Mouse (Mus musculus): Measurements from ENCODE around the gene Ift43. TPM values are rescaled to one million over a fixed set of nuclear protein-coding genes. Genes with fewer than 3 reads are reported as not detected.

Ift43 gene
- total and polyA plus RNA-seq, 3 experiments = 0.42 to 1.9 TPM; not detected in 1

DNA sequence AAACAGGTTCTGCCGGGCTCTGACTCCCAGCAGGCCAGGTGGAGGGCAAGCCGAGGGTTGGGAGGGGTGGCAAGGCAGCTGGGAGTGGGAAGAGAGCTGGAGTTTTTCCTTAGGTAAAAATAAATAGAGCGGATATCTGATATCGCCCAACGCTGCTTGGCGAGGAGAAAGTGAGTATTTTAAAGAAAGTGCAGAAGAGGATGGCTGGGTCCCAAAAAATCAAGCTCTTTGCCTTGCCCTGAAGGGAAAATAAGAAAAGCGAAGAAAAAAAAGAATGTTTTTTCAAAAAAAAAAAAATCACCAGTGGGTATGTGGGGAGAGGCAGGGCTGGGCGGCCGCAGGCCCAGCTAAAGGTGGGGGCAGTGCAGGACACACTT is 4.2 kb upstream of the Ift43 start:
- H3K4me3 ChIP-seq (ENCODE audit: control insufficient read depth in 1 of 2, insufficient read depth in 1 of 2, low read depth in 2 of 2, low read length in 2 of 2) = peak overlapping the region; percentile 77 to 93
- no peak for DNase-seq (ENCODE audit: low read depth, low spot score)
- H3K36me3 ChIP-seq (ENCODE audit: control insufficient read depth in 1 of 2, insufficient read depth in 2 of 2, low read length in 2 of 2) = 0 out of 4 replicates have a peak, but pooled peaks cover 0 to 2% of the 10 kb centered on the region in 2 experiments
- no peaks in the 10 kb centered on the region for H3K4me1 ChIP-seq (ENCODE audit: control insufficient read depth in 1 of 2, insufficient read depth in 2 of 2, low read length in 2 of 2)
- TF ChIP-seq CHD2 (IDR thresholded peaks at IDR 0.05; ENCODE audit: low read length) (no peak), HCFC1 (IDR thresholded peaks at IDR 0.05; ENCODE audit: low read depth, low read length) (no peak)
- no peaks in the 10 kb centered on the region; a peak in 1 of 4 replicates for H3K27me3 ChIP-seq (ENCODE audit: control insufficient read depth in 1 of 2, insufficient read depth in 2 of 2, low read length in 2 of 2)
- H3K79me2 ChIP-seq (ENCODE audit: control insufficient read depth, insufficient read depth, low read length, poor library complexity) = no peaks in the 10 kb centered on the region; the same call in 1 of the 2 replicates
- H3K27ac ChIP-seq (ENCODE audit: control insufficient read depth, low read depth, low read length) = no peak overlapping the region
- no peaks in the 10 kb centered on the region for H3K9me3 ChIP-seq (replicated peaks; ENCODE audit: insufficient read depth, low read length)
- H3K9ac ChIP-seq (ENCODE audit: control insufficient read depth, low read depth, low read length, poor library complexity, severe bottlenecking) = peak overlapping the region; percentile 78

DNA sequence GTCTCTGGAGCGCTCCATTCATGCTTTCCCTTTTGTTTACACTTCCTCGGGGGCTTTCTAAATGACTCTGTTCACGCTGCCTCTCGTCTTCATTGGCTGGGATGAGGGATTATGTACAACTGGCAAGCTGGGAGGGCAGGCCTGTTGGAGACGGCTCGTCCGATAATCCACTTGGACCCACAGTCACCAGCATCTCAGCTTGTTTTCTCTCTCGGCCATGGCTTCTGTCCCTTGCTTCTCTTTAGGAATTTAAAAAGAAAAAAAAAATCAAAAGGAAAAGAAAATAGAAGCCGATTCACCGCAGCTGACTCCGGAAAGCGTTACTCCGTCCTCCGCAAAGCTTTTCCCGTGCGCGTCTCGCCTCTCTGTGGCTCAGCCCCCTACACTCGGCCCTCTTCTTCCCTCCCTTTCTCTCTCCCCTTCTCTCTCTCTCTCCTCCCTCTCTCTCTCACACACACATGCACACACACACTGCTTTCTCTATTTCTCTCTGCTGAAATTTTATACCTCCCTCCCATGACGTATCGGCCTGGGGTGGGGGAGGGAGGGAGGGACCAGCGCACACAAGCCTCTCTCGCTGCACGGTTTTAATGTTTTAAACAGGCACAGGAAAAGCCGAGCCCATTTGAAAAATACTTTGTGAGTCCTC is 3.7 kb upstream of the Ift43 start, which contains the start of gene Tgfb3:
Gene Tgfb3 (minus strand): TSS at position 489 of the 649 bp plus-strand sequence.
- DNase-seq (ENCODE audit: low read depth, low spot score) = peak; percentile 83
- Histone ChIP-seq H3K36me3 (ENCODE audit: control insufficient read depth in 1 of 2, insufficient read depth in 2 of 2, low read length in 2 of 2) (0 out of 4 replicates have a peak, but pooled peaks cover 0 to 2% of the 10 kb centered on the region in 2 experiments), H3K9ac (ENCODE audit: control insufficient read depth, low read depth, low read length, poor library complexity, severe bottlenecking) (peak within 1 kb of the TSS; percentile 78), H3K27me3 (ENCODE audit: control insufficient read depth in 1 of 2, insufficient read depth in 2 of 2, low read length in 2 of 2) (no peaks in the 10 kb centered on the region; a peak in 1 of 4 replicates), H3K79me2 (ENCODE audit: control insufficient read depth, insufficient read depth, low read length, poor library complexity) (no peaks in the 10 kb centered on the region; the same call in 1 of the 2 replicates), H3K4me1 (ENCODE audit: control insufficient read depth in 1 of 2, insufficient read depth in 2 of 2, low read length in 2 of 2) (no peaks in the 10 kb centered on the region), H3K9me3 (replicated peaks; ENCODE audit: insufficient read depth, low read length) (no peaks in the 10 kb centered on the region), H3K27ac (ENCODE audit: control insufficient read depth, low read depth, low read length) (peak within 1 kb of the TSS; percentile 17), H3K4me3 (ENCODE audit: control insufficient read depth in 1 of 2, insufficient read depth in 1 of 2, low read depth in 2 of 2, low read length in 2 of 2) (peak within 1 kb of the TSS; percentile 77 to 93)
- TF ChIP-seq KAT2A (conservative IDR thresholded peaks at IDR 0.05; ENCODE audit: low read depth, low read length) (no peak), TBP (IDR thresholded peaks at IDR 0.05; ENCODE audit: low read depth, low read length) (0 out of 2 replicates have a peak, but pooled peaks have one; percentile 42), SMC3 (IDR thresholded peaks at IDR 0.05; ENCODE audit: low read depth, low read length) (0 out of 2 replicates have a peak, but pooled peaks have one; percentile 14), CHD2 (IDR thresholded peaks at IDR 0.05; ENCODE audit: low read length) (no peak), BHLHE40 (IDR thresholded peaks at IDR 0.05; ENCODE audit: borderline replicate concordance, low read depth, low read length) (peak; percentile 24; the same call in 1 of the 2 replicates), MXI1 (IDR thresholded peaks at IDR 0.05; ENCODE audit: low read depth, low read length) (0 out of 2 replicates have a peak, but pooled peaks have one; percentile 27), ZNF384 (IDR thresholded peaks at IDR 0.05; ENCODE audit: low read depth, low read length) (no peak), MAZ (IDR thresholded peaks at IDR 0.05; ENCODE audit: low read depth, low read length) (0 out of 2 replicates have a peak, but pooled peaks have one; percentile 81)

GRCm38 (mm10) chr12:86079202-86079667 is 3.1 kb upstream of the Ift43 start:
- peak; percentile 87 for DNase-seq (ENCODE audit: low read depth, low spot score)
- peak overlapping the region; percentile 77 to 93 for H3K4me3 ChIP-seq (ENCODE audit: control insufficient read depth in 1 of 2, insufficient read depth in 1 of 2, low read depth in 2 of 2, low read length in 2 of 2)
- no peaks in the 10 kb centered on the region; the same call in 1 of the 2 replicates for H3K79me2 ChIP-seq (ENCODE audit: control insufficient read depth, insufficient read depth, low read length, poor library complexity)
- peak overlapping the region; percentile 78 for H3K9ac ChIP-seq (ENCODE audit: control insufficient read depth, low read depth, low read length, poor library complexity, severe bottlenecking)
- H3K9me3 ChIP-seq (replicated peaks; ENCODE audit: insufficient read depth, low read length) = no peaks in the 10 kb centered on the region
- H3K27me3 ChIP-seq (ENCODE audit: control insufficient read depth in 1 of 2, insufficient read depth in 2 of 2, low read length in 2 of 2) = no peaks in the 10 kb centered on the region; a peak in 1 of 4 replicates
- no peak overlapping the region for H3K27ac ChIP-seq (ENCODE audit: control insufficient read depth, low read depth, low read length)
- 0 out of 4 replicates have a peak, but pooled peaks cover 0 to 2% of the 10 kb centered on the region in 2 experiments for H3K36me3 ChIP-seq (ENCODE audit: control insufficient read depth in 1 of 2, insufficient read depth in 2 of 2, low read length in 2 of 2)
- no peaks in the 10 kb centered on the region for H3K4me1 ChIP-seq (ENCODE audit: control insufficient read depth in 1 of 2, insufficient read depth in 2 of 2, low read length in 2 of 2)
- TF ChIP-seq EP300 (IDR thresholded peaks at IDR 0.05; ENCODE audit: low read depth in 1 of 2, low read length in 2 of 2) (no peak), NRF1 (IDR thresholded peaks at IDR 0.05; ENCODE audit: insufficient read depth, low read depth, low read length, poor library complexity, severe bottlenecking) (no peak), MYC (IDR thresholded peaks at IDR 0.05; ENCODE audit: low read depth, low read length) (no peak), TCF12 (IDR thresholded peaks at IDR 0.05; ENCODE audit: low read depth, low read length) (0 out of 2 replicates have a peak, but pooled peaks have one; percentile 8), SMC3 (IDR thresholded peaks at IDR 0.05; ENCODE audit: low read depth, low read length) (peak; percentile 91), CTCF (IDR thresholded peaks at IDR 0.05 in 2 of 3, conservative IDR thresholded peaks at IDR 0.05 in 1 of 3; ENCODE audit: control insufficient read depth in 1 of 3, insufficient read depth in 1 of 3, low read depth in 2 of 3, low read length in 3 of 3, poor library complexity in 1 of 3, severe bottlenecking in 1 of 3) (peak; percentile 69 to 93 (median 91)), MAX (IDR thresholded peaks at IDR 0.05; ENCODE audit: low read length) (peak; percentile 28; the same call in 1 of the 2 replicates), MAZ (IDR thresholded peaks at IDR 0.05; ENCODE audit: low read depth, low read length) (peak; percentile 51; the same call in 1 of the 2 replicates), MEF2A (IDR thresholded peaks at IDR 0.05; ENCODE audit: extremely low read depth, insufficient replicate concordance, low read depth, low read length, poor library complexity, severe bottlenecking) (no peak), POLR2AphosphoS2 (IDR thresholded peaks at IDR 0.05; ENCODE audit: low read length) (no peak), ZC3H11A (IDR thresholded peaks at IDR 0.05; ENCODE audit: low read depth, low read length) (peak; percentile 88), TAL1 (IDR thresholded peaks at IDR 0.05; ENCODE audit: low read length) (no peak), ZNF384 (IDR thresholded peaks at IDR 0.05; ENCODE audit: low read depth, low read length) (no peak), NELFE (IDR thresholded peaks at IDR 0.05; ENCODE audit: low read depth, low read length) (no peak), MXI1 (IDR thresholded peaks at IDR 0.05; ENCODE audit: low read depth, low read length) (peak; percentile 28; the same call in 1 of the 2 replicates), MYB (IDR thresholded peaks at IDR 0.05; ENCODE audit: low read depth, low read length) (no peak), UBTF (IDR thresholded peaks at IDR 0.05; ENCODE audit: borderline replicate concordance, insufficient read depth, low read depth, low read length) (peak; percentile 90; the same call in 1 of the 2 replicates)

Data from MEL (cell line).